Comparison of ENCODE assay signal across 9 mouse cellular contexts in the genomic region with DNA sequence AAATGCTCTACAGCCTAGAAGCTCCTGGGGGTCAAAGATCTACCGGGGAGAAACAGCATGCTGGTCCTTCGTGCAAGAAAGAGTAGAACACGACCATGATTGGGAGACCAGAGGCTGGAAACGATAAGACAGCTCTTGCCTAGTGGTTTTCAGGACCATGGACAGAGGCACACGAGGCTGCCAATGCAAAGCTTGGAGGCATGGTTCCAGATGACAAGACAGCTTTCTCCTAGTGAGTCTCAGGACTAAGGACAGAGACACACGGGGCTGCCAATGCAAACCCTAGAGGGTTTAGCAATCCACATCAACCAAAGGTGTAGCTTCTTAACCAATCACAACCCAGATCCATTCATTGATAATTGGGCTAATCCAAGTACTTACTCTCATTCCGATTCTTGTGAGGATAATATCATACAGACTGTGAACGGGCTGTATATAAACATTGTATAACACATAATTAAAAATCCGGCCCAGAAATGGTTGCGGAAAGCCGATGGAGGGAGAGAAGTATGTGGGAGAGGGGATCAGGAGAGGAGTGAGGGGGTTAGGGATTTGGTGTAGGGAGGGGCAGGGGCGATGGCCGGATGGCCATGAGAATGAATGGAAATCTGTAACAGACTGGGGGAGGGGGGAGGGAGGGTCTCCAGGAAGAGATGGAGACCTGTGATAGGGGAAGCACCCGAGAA.
DNase-seq lines count a peak whose midpoint lies in the region; ATAC-seq lines count a peak whose summit lies in the region.
"Had no signal": no experiment of that assay in that cellular context is flagged by ENCODE, and none has a peak within 500 bp of the region (broad histone marks: within the 10 kb centered on the region; RNA-seq: fewer than 3 reads in every experiment).

No protein-coding gene starts in this region.

- peaks cover 2% of the 10 kb centered on the region; the same call in 1 of the 2 replicates for H3K9me3 ChIP-seq in forebrain, embryonic 14.5 days (replicated peaks; ENCODE audit: control insufficient read depth, low read length)
- H3K9me3 ChIP-seq in forebrain, embryonic 12.5 days: no peaks in the 10 kb centered on the region
- no peaks in the 10 kb centered on the region for H3K9me3 ChIP-seq in liver, embryonic 11.5 days (ENCODE audit: control insufficient read depth, low read length)
- no peaks in the 10 kb centered on the region for H3K9me3 ChIP-seq in stomach, embryonic 14.5 days (ENCODE audit: control insufficient read depth, low read depth, low read length)

- no peaks in the 10 kb centered on the region for H3K27me3 ChIP-seq in forebrain, embryonic 14.5 days (replicated peaks; ENCODE audit: control insufficient read depth, insufficient read depth, low read length)
- no peaks in the 10 kb centered on the region for H3K27me3 ChIP-seq in forebrain, embryonic 12.5 days
- no peaks in the 10 kb centered on the region for H3K27me3 ChIP-seq in liver, embryonic 11.5 days (replicated peaks; ENCODE audit: control insufficient read depth, insufficient read depth, low read length)
- no peaks in the 10 kb centered on the region for H3K27me3 ChIP-seq in stomach, embryonic 14.5 days (ENCODE audit: control insufficient read depth, insufficient read depth, low read length)
- H3K27me3 ChIP-seq: liver, embryonic 15.5 days had no signal

- intact Hi-C loops in heart, postnatal 36 days (cut with DNase I): no loop called here

- H3K4me3 ChIP-seq in forebrain, embryonic 14.5 days (ENCODE audit: low read depth, low read length): no peak overlapping the region
- no peak overlapping the region for H3K4me3 ChIP-seq in forebrain, embryonic 12.5 days (replicated peaks)
- no peak overlapping the region for H3K4me3 ChIP-seq in liver, embryonic 11.5 days (ENCODE audit: low read depth, low read length)
- no peak overlapping the region for H3K4me3 ChIP-seq in stomach, embryonic 14.5 days (ENCODE audit: low read depth, low read length)
- H3K4me3 ChIP-seq: liver, embryonic 15.5 days had no signal

- ATAC-seq in forebrain, embryonic 14.5 days: no peak
- ATAC-seq in forebrain, embryonic 12.5 days (ENCODE audit: low FRiP score): no peak
- ATAC-seq in liver, embryonic 11.5 days (replicated peaks; ENCODE audit: low FRiP score): peak; percentile 45; the same call in 1 of the 2 replicates
- ATAC-seq in stomach, embryonic 14.5 days (ENCODE audit: insufficient number of reproducible peaks, insufficient read depth, low FRiP score, low read depth): peak; percentile 84

- no peaks in the 10 kb centered on the region for H3K4me1 ChIP-seq in forebrain, embryonic 14.5 days (ENCODE audit: control insufficient read depth, insufficient read depth, low read length)
- no peaks in the 10 kb centered on the region for H3K4me1 ChIP-seq in forebrain, embryonic 12.5 days
- H3K4me1 ChIP-seq in liver, embryonic 11.5 days (replicated peaks; ENCODE audit: control insufficient read depth, insufficient read depth, low read length): no peaks in the 10 kb centered on the region
- H3K4me1 ChIP-seq in stomach, embryonic 14.5 days (ENCODE audit: control insufficient read depth, insufficient read depth, low read length): no peaks in the 10 kb centered on the region
- H3K4me1 ChIP-seq: liver, embryonic 15.5 days had no signal

- DNase-seq in forebrain, embryonic 14.5 days (ENCODE audit: low spot score): peak; percentile 68
- DNase-seq in 416B (ENCODE audit: low read depth): peak; percentile 56
- DNase-seq in c-Kit-positive CD71-positive TER-119-negative erythroid progenitor cells, embryonic 14.5 days (ENCODE audit: low read depth): peak; percentile 28
- peak; percentile 19 to 21 for DNase-seq in heart, postnatal 36 days
- DNase-seq in liver, embryonic 11.5 days (ENCODE audit: low spot score): peak; percentile 56
- DNase-seq in frontal cortex, postnatal 36 days (ENCODE audit: low spot score in 2 of 2): no peak

- H3K9ac ChIP-seq in forebrain, embryonic 14.5 days (ENCODE audit: low read length): no peak overlapping the region
- H3K9ac ChIP-seq in forebrain, embryonic 12.5 days: no peak overlapping the region
- no peak overlapping the region for H3K9ac ChIP-seq in liver, embryonic 11.5 days (ENCODE audit: low read depth, low read length)
- no peak overlapping the region for H3K9ac ChIP-seq in stomach, embryonic 14.5 days (replicated peaks; ENCODE audit: low read depth, low read length)
- H3K9ac ChIP-seq: liver, embryonic 15.5 days had no signal

- WGBS in forebrain, embryonic 14.5 days: 54% methylated on average over 14 of the region's 14 CpGs
- WGBS in forebrain, embryonic 12.5 days: 56% methylated on average over 14 of the region's 14 CpGs
- WGBS in liver, embryonic 11.5 days: 49% methylated on average over 14 of the region's 14 CpGs
- WGBS in stomach, embryonic 14.5 days: 45% methylated on average over 14 of the region's 14 CpGs

- H3K27ac ChIP-seq in forebrain, embryonic 14.5 days (ENCODE audit: low read depth, low read length): no peak overlapping the region
- no peak overlapping the region for H3K27ac ChIP-seq in forebrain, embryonic 12.5 days
- H3K27ac ChIP-seq in liver, embryonic 11.5 days (ENCODE audit: low read depth, low read length): no peak overlapping the region
- H3K27ac ChIP-seq in stomach, embryonic 14.5 days (ENCODE audit: low read length): no peak overlapping the region
- H3K27ac ChIP-seq: liver, embryonic 15.5 days had no signal

- no peak overlapping the region for H3K4me2 ChIP-seq in forebrain, embryonic 14.5 days (ENCODE audit: low read length)
- H3K4me2 ChIP-seq in forebrain, embryonic 12.5 days: no peak overlapping the region
- H3K4me2 ChIP-seq in liver, embryonic 11.5 days: no peak overlapping the region
- no peak overlapping the region for H3K4me2 ChIP-seq in stomach, embryonic 14.5 days (replicated peaks; ENCODE audit: low read depth, low read length)
- H3K4me2 ChIP-seq: liver, embryonic 15.5 days had no signal

- no peaks in the 10 kb centered on the region for H3K36me3 ChIP-seq in forebrain, embryonic 14.5 days (ENCODE audit: control insufficient read depth, insufficient read depth, low read length)
- no peaks in the 10 kb centered on the region for H3K36me3 ChIP-seq in forebrain, embryonic 12.5 days (replicated peaks)
- H3K36me3 ChIP-seq in liver, embryonic 11.5 days (ENCODE audit: control insufficient read depth, insufficient read depth, low read length): no peaks in the 10 kb centered on the region
- H3K36me3 ChIP-seq in stomach, embryonic 14.5 days (ENCODE audit: control insufficient read depth, insufficient read depth, low read length): no peaks in the 10 kb centered on the region
- H3K36me3 ChIP-seq: liver, embryonic 15.5 days had no signal

Comparison
In these comparisons a context has a peak if more than half of its experiments do, and no peak if none do; other contexts are left out.
1. ATAC-seq: peak in liver, embryonic 11.5 days (single experiment) and stomach, embryonic 14.5 days (single experiment); none in forebrain, embryonic 14.5 days (single experiment) and forebrain, embryonic 12.5 days (single experiment).
2. DNase-seq: peak in forebrain, embryonic 14.5 days (single experiment), 416B (single experiment), c-Kit-positive CD71-positive TER-119-negative erythroid progenitor cells, embryonic 14.5 days (single experiment), heart, postnatal 36 days (2 of 2) and liver, embryonic 11.5 days (single experiment); none in frontal cortex, postnatal 36 days (0 of 2).